Mouse (Mus musculus) urinary bladder, adult 2 months (tissue): ENCODE data around the gene Atxn7l3. TPM values are rescaled to one million over a fixed set of nuclear protein-coding genes. Genes with fewer than 3 reads are reported as not detected.

ENCODE experiments used
- DNase-seq: peaks from one replicate; pipeline ENCODE4 v3.0.0; 2022; ENCODE audit warnings: low spot score
- polyA plus RNA-seq: library from polyadenylated mRNA; depleted of rRNA; stranded (reverse); fragments of >200 nt; gene quantifications from 2 replicates; pipeline ENCODE4 v1.2.3, GENCODE M21; 2012

Gene Atxn7l3
- polyA plus RNA-seq, 1 experiment, result 36.5 TPM

- peak; percentile 69 for DNase-seq
These were observed 22.4 kb upstream of the Atxn7l3 start for GRCm38 (mm10) chr11:102318576-102319409.

- DNase-seq, result peak; percentile 72
These were observed 21.6 kb upstream of the Atxn7l3 start for GRCm38 (mm10) chr11:102317901-102318575.

- peak; percentile 64 for DNase-seq
These were observed 21.0 kb upstream of the Atxn7l3 start for GRCm38 (mm10) chr11:102317298-102317900.

GRCm38 (mm10) chr11:102316572-102317297 is 20.3 kb upstream of the Atxn7l3 start:
- peak; percentile 90 for DNase-seq

GRCm38 (mm10) chr11:102315690-102316571 is 19.5 kb upstream of the Atxn7l3 start:
- DNase-seq, result no peak

- DNase-seq, result no peak
These were observed 17.9 kb upstream of the Atxn7l3 start for GRCm38 (mm10) chr11:102314321-102314720.

GRCm38 (mm10) chr11:102312586-102312985 is 16.2 kb upstream of the Atxn7l3 start:
- no peak for DNase-seq

- DNase-seq, result no peak
These were observed 15.5 kb upstream of the Atxn7l3 start for GRCm38 (mm10) chr11:102311966-102312365.

- DNase-seq, result no peak
These were observed 14.6 kb upstream of the Atxn7l3 start for GRCm38 (mm10) chr11:102310768-102311695.

- no peak for DNase-seq
These were observed 13.6 kb upstream of the Atxn7l3 start for GRCm38 (mm10) chr11:102309821-102310617.

- DNase-seq, result peak; percentile 94
These were observed 12.5 kb upstream of the Atxn7l3 start for GRCm38 (mm10) chr11:102308979-102309378.

- no peak for DNase-seq
These were observed 11.7 kb upstream of the Atxn7l3 start for GRCm38 (mm10) chr11:102308104-102308503.

GRCm38 (mm10) chr11:102305359-102305758 is 8.9 kb upstream of the Atxn7l3 start:
- no peak for DNase-seq

- no peak for DNase-seq
These were observed 7.7 kb upstream of the Atxn7l3 start for GRCm38 (mm10) chr11:102304141-102304540.

- no peak for DNase-seq
These were observed 3.4 kb upstream of the Atxn7l3 start for GRCm38 (mm10) chr11:102299839-102300238.

- no peak for DNase-seq
These were observed 1.4 kb upstream of the Atxn7l3 start for GRCm38 (mm10) chr11:102297577-102298556.

- peak; percentile 69 for DNase-seq
These were observed 596 bp downstream of the Atxn7l3 start for GRCm38 (mm10) chr11:102295598-102296471.
